Mouse (Mus musculus) embryo, embryonic 11.5 days (tissue): ENCODE data around the gene Vmn1r208.
"Not testable (repeated sequence)": the region's sequence is repeated elsewhere in the genome, so short reads cannot be mapped to it uniquely, and the experiment has no call there.

Experiments used
- DNase-seq: peaks from one replicate; pipeline ENCODE4 v3.0.0-alpha.2; 2012; ENCODE audit warnings: low read depth, low spot score

Gene Vmn1r208

GRCm38 (mm10) chr13:22777300-22777699, at the start of gene Vmn1r208:
Gene Vmn1r208 (minus strand): TSS chr13:22777400.
- not testable (repeated sequence) for DNase-seq

- DNase-seq = not testable (repeated sequence)
These were observed 44.4 kb upstream of the Vmn1r208 start for GRCm38 (mm10) chr13:22821601-22822000.

- not testable (repeated sequence) for DNase-seq
These were observed 32.4 kb upstream of the Vmn1r208 start, which contains the start of gene Vmn1r209 for GRCm38 (mm10) chr13:22809582-22809981. Gene Vmn1r209 (minus strand): TSS chr13:22809682.

- DNase-seq = not testable (repeated sequence)
These were observed 10.9 kb upstream of the Vmn1r208 start for GRCm38 (mm10) chr13:22788096-22788495.

- DNase-seq = not testable (repeated sequence)
These were observed 7.0 kb upstream of the Vmn1r208 start for GRCm38 (mm10) chr13:22784159-22784558.

GRCm38 (mm10) chr13:22771592-22771991, 5.6 kb downstream of the Vmn1r208 start:
- DNase-seq = not testable (repeated sequence)

GRCm38 (mm10) chr13:22747524-22747923, 29.7 kb downstream of the Vmn1r208 start:
- DNase-seq = no peak

GRCm38 (mm10) chr13:22729529-22729928, 47.7 kb downstream of the Vmn1r208 start, which contains the start of gene Vmn1r207-ps:
Gene Vmn1r207-ps (minus strand): TSS chr13:22729629.
- DNase-seq = not testable (repeated sequence)
